Mouse (Mus musculus) testis, adult 2 months (tissue): ENCODE data around the gene Ubtd1.

Experiments
- CTCF ChIP-seq: fragments of 200-500 bp; IDR thresholded peaks from 2 replicates; pipeline ENCODE4 v1.5.1; 2012; ENCODE audit warnings: low read depth, mild to moderate bottlenecking, inconsistent platforms, low read length, moderate library complexity; ENCODE audit not compliant: control insufficient read depth, insufficient read depth, insufficient replicate concordance
- POLR2A ChIP-seq: fragments of 200-500 bp; IDR thresholded peaks from 2 replicates; pipeline ENCODE4 v1.6.1; 2012; ENCODE audit warnings: low read depth, mild to moderate bottlenecking, inconsistent platforms, low read length, moderate library complexity; ENCODE audit not compliant: control insufficient read depth

DNA sequence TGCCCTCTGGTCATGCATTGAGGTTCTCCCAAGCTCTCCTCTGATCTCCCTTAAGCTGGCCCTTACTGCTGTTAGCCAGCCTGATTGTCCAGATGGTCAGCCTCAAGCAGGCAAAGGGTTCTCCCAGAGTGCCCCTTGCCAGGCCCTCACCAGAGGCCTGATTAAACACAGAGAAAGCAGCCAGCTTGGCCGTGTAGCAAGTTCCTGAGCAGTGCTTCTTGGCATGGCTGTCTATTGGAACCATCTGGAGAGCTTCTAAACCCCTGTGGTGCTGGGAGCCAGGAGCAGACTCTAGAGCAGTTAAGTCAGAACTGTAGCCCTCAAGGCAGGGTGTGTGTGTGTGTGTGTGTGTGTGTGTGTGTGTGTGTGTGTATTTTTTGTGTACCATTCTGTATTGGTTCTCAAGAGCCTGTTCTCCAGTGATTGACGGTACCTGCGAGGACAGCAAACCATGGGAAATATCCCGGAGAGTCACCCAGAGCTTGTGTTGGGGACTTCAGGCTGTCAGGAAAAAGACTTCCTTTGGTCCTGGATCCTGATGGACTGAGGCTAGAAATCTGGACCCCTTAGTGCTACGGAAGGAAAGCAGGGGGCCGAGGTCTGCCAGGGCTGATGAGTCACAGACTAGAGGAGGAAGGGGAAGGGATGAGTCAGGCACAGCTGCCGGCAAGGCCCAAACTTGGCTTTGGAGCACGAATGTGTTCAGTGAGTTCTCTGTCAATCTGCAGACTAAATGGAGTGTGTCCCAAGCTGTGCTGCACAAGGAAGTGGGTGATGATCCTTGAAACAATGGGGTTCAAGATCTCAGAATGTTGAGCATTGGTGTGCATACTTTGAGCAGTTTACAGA, 36.1 kb downstream of the Ubtd1 start:
- TF ChIP-seq CTCF (no peak), POLR2A (no peak)
